Mouse (Mus musculus): ENCODE measurements around the gene Elp6.

The Elp6 gene

GRCm38 (mm10) chr9:110351932-110352632 is 47.1 kb downstream of the Elp6 start:
- Histone ChIP-seq H3K4me3 (replicated peaks; ENCODE audit: low read length) (no peak overlapping the region), H3K27me3 (ENCODE audit: insufficient read depth, low read length) (no peaks in the 10 kb centered on the region), H3K36me3 (ENCODE audit: insufficient read depth, low read length) (peaks cover 22% of the 10 kb centered on the region), H3K9me3 (ENCODE audit: low read length) (no peaks in the 10 kb centered on the region), H3K4me1 (replicated peaks; ENCODE audit: low read depth, low read length) (peaks cover 24% of the 10 kb centered on the region)
- TF ChIP-seq NANOG (IDR thresholded peaks at IDR 0.05; ENCODE audit: borderline replicate concordance, low read length) = no peak
- no peak for TF ChIP-seq CTCF (conservative IDR thresholded peaks at IDR 0.05; ENCODE audit: low read length)
- TF ChIP-seq POU5F1 (IDR thresholded peaks at IDR 0.05; ENCODE audit: borderline replicate concordance, low read length) = no peak

- no peak for TF ChIP-seq NANOG (IDR thresholded peaks at IDR 0.05; ENCODE audit: borderline replicate concordance, low read length)
- Histone ChIP-seq H3K4me3 (replicated peaks; ENCODE audit: low read length) (no peak overlapping the region), H3K4me1 (replicated peaks; ENCODE audit: low read depth, low read length) (peaks cover 5% of the 10 kb centered on the region; the same call in 1 of the 2 replicates), H3K27me3 (ENCODE audit: insufficient read depth, low read length) (no peaks in the 10 kb centered on the region), H3K9me3 (ENCODE audit: low read length) (no peaks in the 10 kb centered on the region), H3K36me3 (ENCODE audit: insufficient read depth, low read length) (peaks cover 36% of the 10 kb centered on the region)
These were observed 53.4 kb downstream of the Elp6 start for GRCm38 (mm10) chr9:110358341-110358740.

DNA sequence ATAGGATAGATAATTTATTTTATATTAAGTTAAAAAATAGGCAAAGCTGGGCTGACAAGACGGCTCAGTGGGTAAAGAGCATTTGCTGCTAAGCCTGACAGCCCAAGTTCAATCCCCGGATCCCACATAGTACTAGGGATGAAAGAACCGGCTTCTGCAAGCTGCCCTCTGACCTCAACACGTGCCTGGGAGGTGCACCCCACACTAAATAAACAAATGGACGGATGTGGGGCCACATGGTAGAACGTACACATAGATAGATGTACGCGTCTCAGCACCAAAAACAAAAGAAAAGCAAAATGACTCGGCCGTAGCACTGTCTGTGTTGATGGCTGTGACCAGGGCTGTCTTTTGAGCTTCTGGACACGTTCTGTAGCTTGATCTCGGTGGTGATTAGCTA is 56.3 kb downstream of the Elp6 start:
- Histone ChIP-seq H3K4me1 (replicated peaks; ENCODE audit: low read depth, low read length) (peaks cover 10% of the 10 kb centered on the region), H3K4me3 (replicated peaks; ENCODE audit: low read length) (no peak overlapping the region), H3K9me3 (ENCODE audit: low read length) (no peaks in the 10 kb centered on the region), H3K36me3 (ENCODE audit: insufficient read depth, low read length) (peaks cover 45% of the 10 kb centered on the region), H3K27me3 (ENCODE audit: insufficient read depth, low read length) (no peaks in the 10 kb centered on the region)
- TF ChIP-seq POU5F1 (IDR thresholded peaks at IDR 0.05; ENCODE audit: borderline replicate concordance, low read length) (no peak), NANOG (IDR thresholded peaks at IDR 0.05; ENCODE audit: borderline replicate concordance, low read length) (no peak), CTCF (conservative IDR thresholded peaks at IDR 0.05; ENCODE audit: low read length) (no peak)

DNA sequence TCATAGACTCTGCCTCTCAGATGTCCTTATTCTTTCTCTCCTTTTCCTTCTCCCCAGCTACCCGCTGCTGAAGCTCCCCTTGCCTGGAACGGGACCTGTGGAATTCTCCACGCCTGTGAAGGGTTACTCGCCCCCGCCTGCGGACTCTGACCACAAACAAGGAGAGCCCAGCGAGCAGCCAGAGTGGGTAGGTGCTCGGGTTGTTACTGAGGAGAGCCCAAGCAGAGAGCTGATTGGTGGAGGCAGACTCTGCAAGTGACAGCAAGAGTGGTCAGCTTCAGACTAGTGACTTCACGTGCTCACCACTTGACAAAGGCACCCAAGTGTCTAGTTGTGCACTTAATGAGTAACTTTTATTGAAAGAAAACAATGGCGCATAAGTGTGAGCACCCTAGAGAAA is 57.4 kb downstream of the Elp6 start:
- no peaks in the 10 kb centered on the region for H3K9me3 ChIP-seq (ENCODE audit: low read length)
- H3K4me3 ChIP-seq (replicated peaks; ENCODE audit: low read length) = no peak overlapping the region
- H3K36me3 ChIP-seq (ENCODE audit: insufficient read depth, low read length) = peaks cover 39% of the 10 kb centered on the region
- TF ChIP-seq CTCF (conservative IDR thresholded peaks at IDR 0.05; ENCODE audit: low read length) = no peak
- H3K27me3 ChIP-seq (ENCODE audit: insufficient read depth, low read length) = no peaks in the 10 kb centered on the region
- peaks cover 13% of the 10 kb centered on the region for H3K4me1 ChIP-seq (replicated peaks; ENCODE audit: low read depth, low read length)

DNA sequence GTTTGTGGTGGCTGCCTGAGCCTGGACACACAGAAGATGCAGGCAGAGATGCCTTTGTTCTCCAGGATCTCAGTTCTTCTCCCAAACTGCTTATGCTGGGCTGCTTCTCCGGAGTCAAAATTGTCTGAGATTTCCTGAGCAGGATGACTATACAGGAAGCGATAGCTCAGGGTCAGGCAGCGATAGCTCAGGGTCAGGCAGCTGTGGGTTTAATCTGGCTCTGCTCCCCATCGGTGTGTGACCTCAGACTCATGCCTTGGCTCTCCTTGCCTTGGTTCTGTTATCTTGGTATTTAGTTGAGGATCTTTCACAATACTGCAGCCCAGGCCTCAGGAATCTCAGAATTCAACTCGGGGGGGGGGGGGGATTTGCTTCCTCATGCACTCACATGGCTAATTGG is 61.8 kb downstream of the Elp6 start:
- Histone ChIP-seq H3K27me3 (ENCODE audit: insufficient read depth, low read length) (no peaks in the 10 kb centered on the region), H3K4me1 (replicated peaks; ENCODE audit: low read depth, low read length) (peaks cover 7% of the 10 kb centered on the region; the same call in 1 of the 2 replicates), H3K9me3 (ENCODE audit: low read length) (no peaks in the 10 kb centered on the region), H3K36me3 (ENCODE audit: insufficient read depth, low read length) (peaks cover 49% of the 10 kb centered on the region), H3K4me3 (replicated peaks; ENCODE audit: low read length) (no peak overlapping the region)
- TF ChIP-seq NANOG (IDR thresholded peaks at IDR 0.05; ENCODE audit: borderline replicate concordance, low read length) (no peak), CTCF (conservative IDR thresholded peaks at IDR 0.05; ENCODE audit: low read length) (no peak), POU5F1 (IDR thresholded peaks at IDR 0.05; ENCODE audit: borderline replicate concordance, low read length) (no peak)

- Histone ChIP-seq H3K4me1 (replicated peaks; ENCODE audit: low read depth, low read length) (peaks cover 7% of the 10 kb centered on the region; the same call in 1 of the 2 replicates), H3K27me3 (ENCODE audit: insufficient read depth, low read length) (no peaks in the 10 kb centered on the region), H3K36me3 (ENCODE audit: insufficient read depth, low read length) (peaks cover 52% of the 10 kb centered on the region), H3K9me3 (ENCODE audit: low read length) (no peaks in the 10 kb centered on the region), H3K4me3 (replicated peaks; ENCODE audit: low read length) (no peak overlapping the region)
- TF ChIP-seq CTCF (conservative IDR thresholded peaks at IDR 0.05; ENCODE audit: low read length) = no peak
- TF ChIP-seq NANOG (IDR thresholded peaks at IDR 0.05; ENCODE audit: borderline replicate concordance, low read length) = no peak
- no peak for TF ChIP-seq POU5F1 (IDR thresholded peaks at IDR 0.05; ENCODE audit: borderline replicate concordance, low read length)
These were observed 64.9 kb downstream of the Elp6 start for GRCm38 (mm10) chr9:110369860-110370259.
